Mouse (Mus musculus): ENCODE data around the gene Wnt10a. TPM values are rescaled to one million over a fixed set of nuclear protein-coding genes. Genes with fewer than 3 reads are reported as not detected.
A peak's percentile ranks its signal among the peaks of the same experiment; 100 is the strongest.

Gene Wnt10a
- polyA plus RNA-seq (2015; fragmentation: Nextera tagmentation; extraction: Ambion mirVana) = not detected in 2 replicates

GRCm38 (mm10) chr1:74791249-74791648 is at the start of gene Wnt10a:
Gene Wnt10a (plus strand): TSS chr1:74791516.
- WGBS = 5% methylated on average over 11 of the region's 11 CpGs
- Histone ChIP-seq H3K27ac (ENCODE audit: low read depth, low read length) (no peak within 1 kb of the TSS), H3K4me2 (replicated peaks; ENCODE audit: low read depth) (peak within 1 kb of the TSS; percentile 56), H3K9ac (ENCODE audit: low read depth, low read length) (no peak within 1 kb of the TSS), H3K27me3 (replicated peaks; ENCODE audit: control insufficient read depth, insufficient read depth, low read length) (peaks cover 95% of the 10 kb centered on the region), H3K9me3 (ENCODE audit: control insufficient read depth) (no peaks in the 10 kb centered on the region), H3K4me3 (ENCODE audit: low read depth, low read length) (peak within 1 kb of the TSS; percentile 24), H3K4me1 (replicated peaks; ENCODE audit: control insufficient read depth, insufficient read depth, low read length) (no peaks in the 10 kb centered on the region), H3K36me3 (ENCODE audit: control insufficient read depth, insufficient read depth) (no peaks in the 10 kb centered on the region)
- 0 out of 2 replicates have a peak, but pooled peaks have one; percentile 14 for ATAC-seq
- no peak for TF ChIP-seq CTCF (IDR thresholded peaks at IDR 0.05; ENCODE audit: low read depth)

GRCm38 (mm10) chr1:74747335-74747734 is 44.0 kb upstream of the Wnt10a start:
- Histone ChIP-seq H3K4me3 (ENCODE audit: low read depth, low read length) (no peak overlapping the region), H3K27me3 (replicated peaks; ENCODE audit: control insufficient read depth, insufficient read depth, low read length) (0 out of 2 replicates have a peak, but pooled peaks cover 3% of the 10 kb centered on the region), H3K36me3 (ENCODE audit: control insufficient read depth, insufficient read depth) (no peaks in the 10 kb centered on the region), H3K4me2 (replicated peaks; ENCODE audit: low read depth) (no peak overlapping the region), H3K9me3 (ENCODE audit: control insufficient read depth) (no peaks in the 10 kb centered on the region), H3K27ac (ENCODE audit: low read depth, low read length) (no peak overlapping the region), H3K9ac (ENCODE audit: low read depth, low read length) (no peak overlapping the region), H3K4me1 (replicated peaks; ENCODE audit: control insufficient read depth, insufficient read depth, low read length) (no peaks in the 10 kb centered on the region; the same call in none of the 2 replicates)
- no peak for TF ChIP-seq CTCF (IDR thresholded peaks at IDR 0.05; ENCODE audit: low read depth)
- 71% methylated on average over 5 of the region's 5 CpGs for WGBS
- ATAC-seq = no peak

- 11% methylated on average over 30 of the region's 30 CpGs for WGBS
- Histone ChIP-seq H3K36me3 (ENCODE audit: control insufficient read depth, insufficient read depth) (no peaks in the 10 kb centered on the region), H3K4me1 (replicated peaks; ENCODE audit: control insufficient read depth, insufficient read depth, low read length) (no peaks in the 10 kb centered on the region; the same call in none of the 2 replicates), H3K27me3 (replicated peaks; ENCODE audit: control insufficient read depth, insufficient read depth, low read length) (0 out of 2 replicates have a peak, but pooled peaks cover 3% of the 10 kb centered on the region), H3K9ac (ENCODE audit: low read depth, low read length) (no peak within 1 kb of the TSS), H3K9me3 (ENCODE audit: control insufficient read depth) (no peaks in the 10 kb centered on the region), H3K4me2 (replicated peaks; ENCODE audit: low read depth) (peak within 1 kb of the TSS; percentile 61), H3K4me3 (ENCODE audit: low read depth, low read length) (peak within 1 kb of the TSS; percentile 22), H3K27ac (ENCODE audit: low read depth, low read length) (no peak within 1 kb of the TSS)
- peak; percentile 79 for TF ChIP-seq CTCF (IDR thresholded peaks at IDR 0.05; ENCODE audit: low read depth)
- ATAC-seq = peak; percentile 56
Observed at GRCm38 (mm10) chr1:74748643-74749271, 42.6 kb upstream of the Wnt10a start, which contains the start of gene Prkag3. Gene Prkag3 (minus strand): TSS chr1:74749221.

- 52% methylated on average over 7 of the region's 7 CpGs for WGBS
Observed at GRCm38 (mm10) chr1:74749301-74749700, 42.0 kb upstream of the Wnt10a start.

GRCm38 (mm10) chr1:74750683-74751082 is 40.6 kb upstream of the Wnt10a start:
- no peak for ATAC-seq
- TF ChIP-seq CTCF (IDR thresholded peaks at IDR 0.05; ENCODE audit: low read depth) = no peak
- Histone ChIP-seq H3K36me3 (ENCODE audit: control insufficient read depth, insufficient read depth) (no peaks in the 10 kb centered on the region), H3K4me3 (ENCODE audit: low read depth, low read length) (no peak overlapping the region), H3K27ac (ENCODE audit: low read depth, low read length) (no peak overlapping the region), H3K9me3 (ENCODE audit: control insufficient read depth) (no peaks in the 10 kb centered on the region), H3K27me3 (replicated peaks; ENCODE audit: control insufficient read depth, insufficient read depth, low read length) (0 out of 2 replicates have a peak, but pooled peaks cover 3% of the 10 kb centered on the region), H3K9ac (ENCODE audit: low read depth, low read length) (no peak overlapping the region), H3K4me2 (replicated peaks; ENCODE audit: low read depth) (no peak overlapping the region), H3K4me1 (replicated peaks; ENCODE audit: control insufficient read depth, insufficient read depth, low read length) (no peaks in the 10 kb centered on the region; the same call in none of the 2 replicates)
- 64% methylated on average over 4 of the region's 4 CpGs for WGBS

More at GRCm38 (mm10) chr1:74749301-74749700, 42.0 kb upstream of the Wnt10a start:
- Histone ChIP-seq H3K9me3 (ENCODE audit: control insufficient read depth) (no peaks in the 10 kb centered on the region), H3K36me3 (ENCODE audit: control insufficient read depth, insufficient read depth) (no peaks in the 10 kb centered on the region), H3K9ac (ENCODE audit: low read depth, low read length) (no peak overlapping the region), H3K4me1 (replicated peaks; ENCODE audit: control insufficient read depth, insufficient read depth, low read length) (no peaks in the 10 kb centered on the region; the same call in none of the 2 replicates), H3K27ac (ENCODE audit: low read depth, low read length) (no peak overlapping the region), H3K4me3 (ENCODE audit: low read depth, low read length) (no peak overlapping the region), H3K27me3 (replicated peaks; ENCODE audit: control insufficient read depth, insufficient read depth, low read length) (0 out of 2 replicates have a peak, but pooled peaks cover 3% of the 10 kb centered on the region), H3K4me2 (replicated peaks; ENCODE audit: low read depth) (peak overlapping the region; percentile 61)
- TF ChIP-seq CTCF (IDR thresholded peaks at IDR 0.05; ENCODE audit: low read depth) = no peak
- no peak for ATAC-seq

GRCm38 (mm10) chr1:74752150-74752549 is 39.2 kb upstream of the Wnt10a start:
- no peaks in the 10 kb centered on the region for H3K9me3 ChIP-seq (ENCODE audit: control insufficient read depth)
- H3K9ac ChIP-seq (ENCODE audit: low read depth, low read length) = no peak overlapping the region
- ATAC-seq = no peak
- H3K36me3 ChIP-seq (ENCODE audit: control insufficient read depth, insufficient read depth) = no peaks in the 10 kb centered on the region
- no peak overlapping the region for H3K27ac ChIP-seq (ENCODE audit: low read depth, low read length)
- WGBS = 83% methylated on average over 8 of the region's 8 CpGs
- no peaks in the 10 kb centered on the region; the same call in none of the 2 replicates for H3K4me1 ChIP-seq (replicated peaks; ENCODE audit: control insufficient read depth, insufficient read depth, low read length)
- H3K27me3 ChIP-seq (replicated peaks; ENCODE audit: control insufficient read depth, insufficient read depth, low read length) = 0 out of 2 replicates have a peak, but pooled peaks cover 3% of the 10 kb centered on the region
- no peak for TF ChIP-seq CTCF (IDR thresholded peaks at IDR 0.05; ENCODE audit: low read depth)
- H3K4me2 ChIP-seq (replicated peaks; ENCODE audit: low read depth) = no peak overlapping the region
- H3K4me3 ChIP-seq (ENCODE audit: low read depth, low read length) = no peak overlapping the region

All from intestine, postnatal 0 days (tissue).